In the genomic region with DNA sequence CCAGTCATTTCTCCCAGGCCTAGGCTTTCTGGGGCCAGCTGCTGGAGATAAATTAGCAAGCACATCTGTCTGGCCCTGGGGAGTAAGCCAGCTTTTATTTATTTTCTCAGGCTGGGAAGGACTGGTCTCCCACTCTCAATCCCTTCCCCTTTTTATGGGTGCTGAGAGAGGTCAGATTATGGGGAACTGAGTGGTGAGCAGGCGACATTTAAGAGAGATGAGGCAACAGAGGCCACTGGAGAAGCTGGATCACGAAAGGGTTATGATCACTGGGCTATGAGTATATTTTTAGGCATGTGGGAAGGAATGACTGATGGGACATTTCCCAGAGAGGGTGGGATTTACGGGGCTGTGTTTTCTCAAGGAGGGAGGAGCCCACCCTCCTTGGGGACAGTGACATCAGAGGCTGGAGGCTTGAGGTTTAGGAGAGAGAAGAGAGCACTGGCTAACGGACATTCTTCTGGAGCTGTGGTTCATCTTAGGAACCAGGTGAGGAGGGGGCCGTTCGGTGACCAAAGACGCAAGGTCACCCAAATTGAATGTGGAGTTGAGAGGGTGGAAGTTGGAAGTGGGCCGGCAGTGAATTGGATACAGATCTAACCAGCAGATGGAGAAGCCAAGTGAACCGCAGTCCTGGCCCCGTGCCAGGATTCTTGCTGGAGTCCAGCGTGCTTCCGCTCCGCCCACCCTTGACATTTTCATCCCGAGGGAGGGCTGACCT, we compare ENCODE assay signal across 8 mouse cellular contexts.
A peak's percentile ranks its signal among the peaks of the same experiment; 100 is the strongest.
DNase-seq lines count a peak whose midpoint lies in the region; ATAC-seq and TF ChIP-seq lines count a peak whose summit lies in the region.

No protein-coding gene starts in this region.

- H3K9me3 ChIP-seq in hindbrain, embryonic 16.5 days (ENCODE audit: control insufficient read depth, low read length): no peaks in the 10 kb centered on the region
- no peaks in the 10 kb centered on the region for H3K9me3 ChIP-seq in stomach, embryonic 15.5 days

- peak; percentile 82 for DNase-seq in layer of hippocampus, adult 11-12 months (ENCODE audit: low spot score)
- DNase-seq in layer of hippocampus, adult 9-10 months (ENCODE audit: low spot score): no peak
- peak; percentile 61 to 75 for DNase-seq in cerebellum, adult 18-20 months
- peak; percentile 94 for DNase-seq in gastrocnemius, adult 2 months
- peak; percentile 67 to 92 for DNase-seq in left cerebral cortex, postnatal 10 days (ENCODE audit: extremely low spot score in 1 of 2, low spot score in 2 of 2)

- intact Hi-C loops in gastrocnemius, adult 2 months (cut with DNase I): loop anchor here (2.0 to 5.0 kb wide), 2 partner anchors 46 to 61 kb away; no protein-coding TSS in a partner anchor
- intact Hi-C loops in left cerebral cortex, postnatal 10 days (cut with DNase I): no loop called here

- no peak overlapping the region for H3K9ac ChIP-seq in hindbrain, embryonic 16.5 days (ENCODE audit: low read depth, low read length)
- H3K9ac ChIP-seq in stomach, embryonic 15.5 days: no peak overlapping the region

- H3K27ac ChIP-seq in gastrocnemius, adult 2 months: peak overlapping the region; percentile 89
- H3K27ac ChIP-seq in hindbrain, embryonic 16.5 days (ENCODE audit: low read depth, low read length): no peak overlapping the region
- H3K27ac ChIP-seq in stomach, embryonic 15.5 days: peak overlapping the region; percentile 77

- H3K4me3 ChIP-seq in gastrocnemius, adult 2 months: peak overlapping the region; percentile 66
- H3K4me3 ChIP-seq in hindbrain, embryonic 16.5 days (ENCODE audit: low read length): no peak overlapping the region
- H3K4me3 ChIP-seq in stomach, embryonic 15.5 days (replicated peaks): no peak overlapping the region; the same call in 1 of the 2 replicates

- peaks cover 9% of the 10 kb centered on the region for H3K4me1 ChIP-seq in hindbrain, embryonic 16.5 days (ENCODE audit: control insufficient read depth, insufficient read depth, low read depth, low read length)
- peaks cover 37% of the 10 kb centered on the region for H3K4me1 ChIP-seq in stomach, embryonic 15.5 days

- 0 out of 2 replicates have a peak, but pooled peaks have one; percentile 40 for ATAC-seq in hindbrain, embryonic 16.5 days
- peak; percentile 53 for ATAC-seq in megakaryocyte-erythroid progenitor cell, adult 5-6 weeks (replicated peaks; ENCODE audit: low FRiP score, low TSS enrichment, poor library complexity, severe bottlenecking)
- ATAC-seq in stomach, embryonic 15.5 days (ENCODE audit: insufficient read depth, low FRiP score, low read depth): peak; percentile 32; the same call in 1 of the 2 replicates

- no peaks in the 10 kb centered on the region for H3K27me3 ChIP-seq in hindbrain, embryonic 16.5 days (replicated peaks; ENCODE audit: control insufficient read depth, insufficient read depth, low read length)
- no peaks in the 10 kb centered on the region for H3K27me3 ChIP-seq in stomach, embryonic 15.5 days (replicated peaks)

- 41% methylated on average over 14 of the region's 14 CpGs for WGBS in hindbrain, embryonic 16.5 days
- 13% methylated on average over 14 of the region's 14 CpGs for WGBS in stomach, embryonic 15.5 days

- no peak for TF ChIP-seq CTCF in gastrocnemius, adult 2 months (IDR thresholded peaks at IDR 0.05)

- no peaks in the 10 kb centered on the region for H3K36me3 ChIP-seq in hindbrain, embryonic 16.5 days (ENCODE audit: control insufficient read depth, insufficient read depth, low read length)
- H3K36me3 ChIP-seq in stomach, embryonic 15.5 days: no peaks in the 10 kb centered on the region

- H3K4me2 ChIP-seq in hindbrain, embryonic 16.5 days (ENCODE audit: low read length): 0 out of 2 replicates have a peak overlapping the region, but pooled peaks have one; percentile 18
- peak overlapping the region; percentile 42 for H3K4me2 ChIP-seq in stomach, embryonic 15.5 days
